Mouse (Mus musculus) cerebellum, postnatal 14 days (tissue): ENCODE results near the gene Ambra1.

ENCODE experiments used
- DNase-seq, 2 experiments: peaks; one replicate each; pipeline ENCODE4 v3.0.0; 2021; ENCODE audit warnings: mixed read lengths in 2 of 2

Ambra1 gene

GRCm38 (mm10) chr2:91921790-91922570 lies 192.0 kb downstream of the Ambra1 start:
- DNase-seq = peak; percentile 79 to 82

DNA sequence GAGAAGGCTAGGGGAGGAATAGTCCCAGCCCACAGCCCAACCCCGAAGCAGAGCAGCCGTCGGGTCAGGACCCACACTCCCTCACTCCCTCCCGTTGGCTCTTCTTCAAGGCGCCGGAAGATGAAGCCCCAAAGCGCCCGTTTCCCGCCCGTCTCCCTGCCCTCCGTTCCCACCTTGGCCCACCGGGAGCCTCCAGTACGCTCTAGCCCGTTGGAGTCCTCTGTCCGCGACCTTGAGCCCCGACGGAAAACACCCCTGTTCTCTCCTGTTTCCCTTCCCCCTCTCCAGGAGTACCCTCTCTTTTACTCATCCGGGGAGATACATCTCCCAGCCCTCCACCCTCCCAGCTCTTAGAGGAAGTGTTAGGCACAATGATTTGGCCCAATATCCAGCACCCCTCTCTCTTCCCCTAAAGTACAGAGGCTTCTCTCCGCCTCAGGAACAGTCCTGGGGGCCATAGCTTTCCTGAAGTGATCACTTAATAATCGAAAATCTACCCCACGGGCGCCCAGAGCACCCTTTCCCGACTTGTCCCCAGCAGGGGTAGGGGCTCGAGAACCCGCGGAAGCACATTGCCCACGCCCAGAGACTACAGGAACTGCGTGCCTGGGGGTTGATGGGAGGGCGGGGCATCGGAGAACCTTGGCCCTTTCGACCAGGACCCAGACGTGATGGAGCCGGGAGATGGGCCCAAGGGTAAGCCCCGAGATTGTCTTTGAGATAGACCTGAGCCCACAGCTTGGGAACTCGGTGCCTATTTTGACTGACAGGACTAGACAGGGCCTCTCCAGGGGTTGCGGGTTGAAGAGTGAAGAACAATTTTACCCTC lies 192.9 kb downstream of the Ambra1 start:
- peak in 1 of 2 experiments; percentile 16 for DNase-seq

DNA sequence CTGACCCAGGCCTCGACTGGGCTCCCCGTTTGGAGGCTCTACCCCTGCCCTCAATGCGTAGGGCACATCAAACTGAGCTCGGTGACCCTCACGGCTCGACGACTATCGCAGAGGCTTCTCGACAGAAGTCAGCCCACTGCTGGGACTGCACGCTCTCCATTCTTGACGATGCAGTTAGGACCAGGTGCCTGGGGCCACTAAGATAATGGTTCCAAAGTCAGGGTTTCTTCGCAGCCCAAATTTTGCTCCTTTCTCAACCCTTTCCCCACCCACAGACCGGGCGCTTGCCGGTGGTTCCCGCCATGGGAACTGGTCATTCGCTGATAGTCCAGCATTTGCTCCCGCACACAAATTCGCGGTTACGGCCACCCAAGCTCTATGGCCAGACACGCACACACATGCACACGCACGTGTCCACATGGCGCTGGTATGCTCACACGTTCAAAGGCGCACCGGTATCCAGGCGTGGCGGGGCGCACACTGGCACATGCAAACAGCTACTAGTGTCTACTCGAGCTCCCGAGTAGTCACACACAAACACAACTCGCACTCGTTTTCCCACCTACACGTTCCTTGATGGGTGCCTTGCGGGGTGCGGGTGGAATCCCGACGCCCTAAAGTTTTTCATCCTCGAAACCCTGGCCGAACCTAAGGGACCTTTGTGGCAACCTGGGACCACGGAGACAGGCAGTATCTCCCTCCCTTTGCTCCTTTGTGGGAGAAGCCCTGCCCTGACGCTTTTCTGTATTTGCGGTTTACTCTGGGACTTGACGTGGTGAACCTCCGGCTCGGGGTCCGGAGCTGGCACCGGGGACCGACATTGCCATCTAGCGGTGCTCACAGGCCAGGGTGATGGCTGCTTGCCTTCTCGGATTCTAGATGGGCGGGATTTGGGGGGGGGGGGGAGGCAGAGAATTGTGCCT lies 193.7 kb downstream of the Ambra1 start:
- DNase-seq = peak; percentile 88 to 91

- DNase-seq = no peak
Observed at GRCm38 (mm10) chr2:91924726-91925125, 194.8 kb downstream of the Ambra1 start.

DNA sequence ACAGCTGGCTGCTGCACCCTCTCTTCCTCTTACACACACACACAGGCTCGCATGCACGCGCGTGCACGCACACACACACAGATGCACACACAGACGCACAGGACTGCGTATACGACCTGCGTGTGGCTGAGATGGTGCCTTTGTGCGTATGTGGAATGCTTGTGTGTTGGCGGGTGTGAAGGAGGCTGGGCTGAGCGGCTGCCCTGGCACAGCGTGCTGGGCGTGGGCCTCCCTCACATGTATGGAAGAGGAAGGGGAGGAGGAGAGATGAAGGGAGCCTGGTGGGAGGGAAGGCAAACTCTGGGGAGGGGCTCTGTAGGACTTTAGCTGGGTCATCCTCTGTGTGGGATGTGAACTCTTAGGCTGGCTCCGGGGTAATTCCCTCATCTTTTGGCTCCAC lies 195.5 kb downstream of the Ambra1 start:
- no peak for DNase-seq

DNA sequence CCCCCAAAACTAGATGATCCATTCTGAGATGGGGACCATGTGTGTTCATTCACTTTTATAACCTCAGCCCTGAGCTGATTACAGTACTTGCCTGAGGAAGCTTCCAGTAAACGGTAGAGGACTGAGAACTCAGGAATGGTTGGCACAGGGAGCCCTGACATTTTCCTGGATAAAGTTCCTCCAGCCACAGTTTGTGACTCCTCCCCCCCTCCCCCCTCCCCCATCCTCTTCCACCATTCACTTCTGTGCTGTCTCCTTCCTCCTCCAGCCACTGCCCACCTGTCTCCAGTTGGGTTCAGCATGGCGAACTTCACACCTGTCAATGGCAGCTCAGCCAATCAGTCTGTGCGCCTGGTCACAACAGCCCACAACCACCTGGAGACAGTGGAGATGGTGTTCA lies 197.0 kb downstream of the Ambra1 start, which contains the start of gene Chrm4:
Gene Chrm4 (plus strand): TSS at position 301 of the 400 bp plus-strand sequence.
- DNase-seq = no peak

- peak; percentile 86 to 94 for DNase-seq
Observed at GRCm38 (mm10) chr2:91927826-91928533, 198.0 kb downstream of the Ambra1 start.

- DNase-seq = peak in 1 of 2 experiments; percentile 28
Observed at GRCm38 (mm10) chr2:91928534-91929350, 198.8 kb downstream of the Ambra1 start.

GRCm38 (mm10) chr2:91929455-91929854 lies 199.5 kb downstream of the Ambra1 start:
- DNase-seq = no peak

DNA sequence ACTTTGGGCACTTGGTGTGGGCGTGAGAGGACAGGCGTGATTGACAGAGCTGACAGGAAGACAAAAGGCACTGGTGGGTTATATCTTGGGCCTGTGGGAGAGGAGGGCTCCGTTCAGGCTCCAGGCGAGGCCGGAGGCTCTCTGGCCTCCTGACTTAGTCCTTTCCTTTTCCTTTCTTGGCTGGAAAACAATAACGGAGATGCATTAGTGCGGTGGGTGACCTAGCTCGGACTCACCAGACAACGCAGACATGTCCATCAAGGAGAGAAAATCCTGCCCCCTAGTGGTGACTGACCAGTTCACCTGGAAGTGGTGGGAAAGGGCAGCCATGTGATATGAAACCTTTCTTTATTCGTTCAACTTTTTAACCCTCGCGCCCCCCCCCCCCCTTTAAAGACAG lies 200.0 kb downstream of the Ambra1 start:
- DNase-seq = peak; percentile 89 to 92

GRCm38 (mm10) chr2:91930761-91931291 lies 200.9 kb downstream of the Ambra1 start:
- peak in 1 of 2 experiments; percentile 30 for DNase-seq

GRCm38 (mm10) chr2:91931328-91932159 lies 201.6 kb downstream of the Ambra1 start:
- peak; percentile 54 to 71 for DNase-seq

DNA sequence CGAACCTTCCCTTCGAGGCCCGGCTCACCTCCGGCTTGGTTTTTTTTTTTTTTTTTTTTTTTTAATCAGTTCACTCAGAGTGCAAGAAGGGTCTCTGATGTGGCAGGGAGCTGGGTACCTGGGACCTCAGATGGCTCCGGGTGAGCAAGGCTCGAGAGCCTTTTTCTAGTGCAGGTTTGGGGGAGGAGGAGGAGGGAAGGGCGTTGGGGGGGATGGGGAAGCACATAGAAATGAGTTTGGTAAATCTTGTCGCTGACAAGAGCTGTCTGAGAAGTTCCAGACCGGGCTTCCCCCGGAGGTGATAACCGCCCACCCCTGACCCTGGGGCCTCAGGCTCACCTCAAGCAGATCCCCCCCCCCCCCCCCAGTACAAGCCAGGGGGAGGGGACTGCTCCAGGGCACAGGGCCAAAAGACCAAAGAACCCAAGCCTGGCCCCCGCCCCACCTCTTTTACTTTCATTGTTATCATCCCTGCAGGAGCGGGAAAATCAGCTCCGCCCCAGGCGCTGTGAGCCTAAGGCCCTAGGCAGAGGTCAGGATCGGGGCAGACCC lies 202.3 kb downstream of the Ambra1 start, which contains the start of gene Mdk:
Gene Mdk (minus strand): TSS at position 138 of the 552 bp plus-strand sequence.
- DNase-seq = peak; percentile 33 to 51

GRCm38 (mm10) chr2:91932737-91933350 lies 202.9 kb downstream of the Ambra1 start:
- peak; percentile 59 to 67 for DNase-seq

DNA sequence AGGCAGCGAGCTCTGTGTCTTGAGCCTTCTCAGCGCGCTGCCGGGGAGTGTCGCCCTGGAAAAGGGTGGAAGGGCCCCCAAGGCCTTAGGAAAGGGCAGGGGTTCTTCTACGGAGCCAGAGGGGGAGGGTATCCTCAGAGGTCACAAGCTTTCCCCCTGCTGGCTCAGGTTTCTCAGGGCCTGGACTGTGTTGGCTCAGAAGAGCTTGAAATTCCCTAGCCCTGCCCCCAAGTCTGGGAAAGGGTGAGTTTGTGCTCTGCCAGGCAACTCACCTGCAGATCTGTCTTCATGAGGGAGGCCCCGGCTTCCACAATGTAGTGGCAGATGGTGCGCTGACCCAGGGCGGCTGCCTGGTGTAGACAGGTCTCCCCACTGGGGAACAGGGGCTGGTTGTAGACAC lies 203.5 kb downstream of the Ambra1 start:
- peak; percentile 69 to 80 for DNase-seq

DNA sequence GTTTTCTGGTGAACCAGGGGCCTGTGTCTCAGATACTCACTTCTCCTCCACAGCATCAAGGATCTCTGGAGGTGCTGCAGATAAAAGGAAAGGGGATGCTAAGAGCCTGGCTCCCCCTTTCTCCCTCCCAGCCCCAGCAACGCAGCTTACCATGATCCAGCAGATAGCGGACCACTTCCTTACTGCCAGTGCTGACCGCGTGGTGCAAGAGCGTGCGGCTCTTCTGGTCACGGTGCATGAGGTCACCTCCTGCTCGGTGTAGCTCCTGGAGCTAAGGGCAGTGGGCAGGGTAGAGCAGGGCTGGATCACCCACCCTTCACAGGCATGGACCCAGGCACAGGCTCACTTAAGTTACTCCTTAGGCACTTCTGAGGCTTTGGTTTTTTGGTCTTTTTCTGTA lies 204.1 kb downstream of the Ambra1 start:
- DNase-seq = no peak

- peak; percentile 68 to 74 for DNase-seq
Observed at GRCm38 (mm10) chr2:91934826-91935525, 205.0 kb downstream of the Ambra1 start.

GRCm38 (mm10) chr2:91936154-91936553 lies 206.2 kb downstream of the Ambra1 start:
- peak in 1 of 2 experiments; percentile 15 for DNase-seq
